ENCODE assay signal across 8 mouse cellular contexts in genomic region chr7:44246984-44247470, GRCm38 (mm10). TPM values are rescaled to one million over a fixed set of nuclear protein-coding genes. Genes with fewer than 3 reads are reported as not detected.
DNase-seq lines count a peak whose midpoint lies in the region; ATAC-seq lines count a peak whose summit lies in the region.

No protein-coding gene starts in this region.

- H3K9me3 ChIP-seq in forebrain, embryonic 16.5 days (ENCODE audit: control insufficient read depth, low read length), result no peaks in the 10 kb centered on the region
- no peaks in the 10 kb centered on the region for H3K9me3 ChIP-seq in kidney, embryonic 14.5 days (ENCODE audit: control insufficient read depth, low read length)
- no peaks in the 10 kb centered on the region for H3K9me3 ChIP-seq in stomach, embryonic 14.5 days (ENCODE audit: control insufficient read depth, low read depth, low read length)

- ATAC-seq in forebrain, embryonic 16.5 days, result peak; percentile 31
- ATAC-seq in kidney, embryonic 14.5 days (ENCODE audit: low FRiP score, low TSS enrichment), result peak; percentile 24
- peak; percentile 22 for ATAC-seq in megakaryocyte, adult 5-6 weeks (ENCODE audit: poor library complexity, severe bottlenecking)
- peak; percentile 14; the same call in 1 of the 2 replicates for ATAC-seq in stomach, embryonic 14.5 days (ENCODE audit: insufficient number of reproducible peaks, insufficient read depth, low FRiP score, low read depth)

- peaks cover 22% of the 10 kb centered on the region for H3K4me1 ChIP-seq in forebrain, embryonic 16.5 days (replicated peaks; ENCODE audit: control insufficient read depth, insufficient read depth, low read length)
- H3K4me1 ChIP-seq in kidney, embryonic 14.5 days (ENCODE audit: control insufficient read depth, insufficient read depth, low read length), result peaks cover 23% of the 10 kb centered on the region
- peaks cover 16% of the 10 kb centered on the region; the same call in 1 of the 2 replicates for H3K4me1 ChIP-seq in stomach, embryonic 14.5 days (ENCODE audit: control insufficient read depth, insufficient read depth, low read length)

- peak overlapping the region; percentile 93 for H3K27ac ChIP-seq in forebrain, embryonic 16.5 days (ENCODE audit: low read length)
- H3K27ac ChIP-seq in kidney, embryonic 14.5 days (ENCODE audit: low read depth, low read length), result peak overlapping the region; percentile 96
- H3K27ac ChIP-seq in stomach, embryonic 14.5 days (ENCODE audit: low read length), result peak overlapping the region; percentile 93

- H3K27me3 ChIP-seq in forebrain, embryonic 16.5 days (replicated peaks; ENCODE audit: control insufficient read depth, insufficient read depth, low read length), result no peaks in the 10 kb centered on the region
- H3K27me3 ChIP-seq in kidney, embryonic 14.5 days (ENCODE audit: control insufficient read depth, insufficient read depth, low read length), result no peaks in the 10 kb centered on the region
- no peaks in the 10 kb centered on the region for H3K27me3 ChIP-seq in stomach, embryonic 14.5 days (ENCODE audit: control insufficient read depth, insufficient read depth, low read length)

- H3K36me3 ChIP-seq in forebrain, embryonic 16.5 days (ENCODE audit: control insufficient read depth, insufficient read depth), result peaks cover 22% of the 10 kb centered on the region
- H3K36me3 ChIP-seq in kidney, embryonic 14.5 days (ENCODE audit: control insufficient read depth, insufficient read depth, low read length), result peaks cover 37% of the 10 kb centered on the region
- H3K36me3 ChIP-seq in stomach, embryonic 14.5 days (ENCODE audit: control insufficient read depth, insufficient read depth, low read length), result peaks cover 32% of the 10 kb centered on the region

- under 1% methylated on average over 23 of the region's 23 CpGs for WGBS in forebrain, embryonic 16.5 days
- WGBS in kidney, embryonic 14.5 days, result under 1% methylated on average over 23 of the region's 23 CpGs
- WGBS in stomach, embryonic 14.5 days, result 0% methylated on average over 22 of the region's 23 CpGs

- peak; percentile 64 for DNase-seq in cerebellum, adult 8-10 months
- no peak for DNase-seq in cerebellum, postnatal 4 days (ENCODE audit: low spot score in 2 of 2)
- peak; percentile 43 for DNase-seq in urinary bladder, postnatal 25 days (ENCODE audit: low spot score)
- DNase-seq in urinary bladder, postnatal 10 days (ENCODE audit: low spot score), result no peak

- H3K4me2 ChIP-seq in forebrain, embryonic 16.5 days (ENCODE audit: low read length), result peak overlapping the region; percentile 88
- peak overlapping the region; percentile 88 for H3K4me2 ChIP-seq in kidney, embryonic 14.5 days (replicated peaks; ENCODE audit: low read depth, low read length)
- peak overlapping the region; percentile 84 for H3K4me2 ChIP-seq in stomach, embryonic 14.5 days (replicated peaks; ENCODE audit: low read depth, low read length)

- peak overlapping the region; percentile 88 for H3K4me3 ChIP-seq in forebrain, embryonic 16.5 days (replicated peaks; ENCODE audit: low read length)
- peak overlapping the region; percentile 96 for H3K4me3 ChIP-seq in kidney, embryonic 14.5 days (ENCODE audit: low read length)
- H3K4me3 ChIP-seq in stomach, embryonic 14.5 days (ENCODE audit: low read depth, low read length), result peak overlapping the region; percentile 77

- H3K9ac ChIP-seq in forebrain, embryonic 16.5 days (replicated peaks; ENCODE audit: low read depth, low read length), result peak overlapping the region; percentile 96
- H3K9ac ChIP-seq in kidney, embryonic 14.5 days (ENCODE audit: low read depth, low read length), result peak overlapping the region; percentile 95
- H3K9ac ChIP-seq in stomach, embryonic 14.5 days (replicated peaks; ENCODE audit: low read depth, low read length), result peak overlapping the region; percentile 87

RNA-seq across cellular contexts. Expression of gene 2410002F23Rik, which starts 0.5 kb away (rescaled TPM):
- polyA plus RNA-seq in forebrain, embryonic 16.5 days (2015; fragmentation: Nextera tagmentation; extraction: Ambion mirVana), result 240 and 264 TPM in 2 replicates
- polyA plus RNA-seq in kidney, embryonic 14.5 days (2014; fragmentation: Nextera tagmentation; extraction: Ambion mirVana), result 119 and 143 TPM in 2 replicates
- 19.9 and 20.8 TPM in 2 replicates for total RNA-seq in megakaryocyte, adult 5-6 weeks (2015)
- 17.2 and 23.0 TPM in 2 replicates for total RNA-seq in megakaryocyte, adult 5-6 weeks (2017)
- 123 and 143 TPM in 2 replicates for polyA plus RNA-seq in stomach, embryonic 14.5 days (2014; fragmentation: Nextera tagmentation; extraction: Ambion mirVana)

RNA-seq across cellular contexts. Expression of gene 1700028J19Rik, which starts 0.5 kb away (rescaled TPM):
- 1.1 and 1.4 TPM in 2 replicates for polyA plus RNA-seq in forebrain, embryonic 16.5 days (2015; fragmentation: Nextera tagmentation; extraction: Ambion mirVana)
- 1.3 and 1.6 TPM in 2 replicates for polyA plus RNA-seq in kidney, embryonic 14.5 days (2014; fragmentation: Nextera tagmentation; extraction: Ambion mirVana)
- 3.0 and 3.1 TPM in 2 replicates for total RNA-seq in megakaryocyte, adult 5-6 weeks (2015)
- total RNA-seq in megakaryocyte, adult 5-6 weeks (2017), result 0.62 and 0.94 TPM in 2 replicates
- 1.5 and 1.6 TPM in 2 replicates for polyA plus RNA-seq in stomach, embryonic 14.5 days (2014; fragmentation: Nextera tagmentation; extraction: Ambion mirVana)

RNA-seq across cellular contexts. Expression of gene Acp4, which starts 10.2 kb away (rescaled TPM):
- polyA plus RNA-seq in forebrain, embryonic 16.5 days (2015; fragmentation: Nextera tagmentation; extraction: Ambion mirVana), result not detected in 2 replicates
- polyA plus RNA-seq in kidney, embryonic 14.5 days (2014; fragmentation: Nextera tagmentation; extraction: Ambion mirVana), result not detected in 2 replicates
- not detected in 2 replicates for total RNA-seq in megakaryocyte, adult 5-6 weeks (2015)
- not detected in 2 replicates for total RNA-seq in megakaryocyte, adult 5-6 weeks (2017)
- 0.15 TPM in 1 of 2 replicates, not detected in the other for polyA plus RNA-seq in stomach, embryonic 14.5 days (2014; fragmentation: Nextera tagmentation; extraction: Ambion mirVana)

RNA-seq across cellular contexts. Expression of gene Gm36864, which starts 11.1 kb away (rescaled TPM):
- not detected in 2 replicates for polyA plus RNA-seq in forebrain, embryonic 16.5 days (2015; fragmentation: Nextera tagmentation; extraction: Ambion mirVana)
- not detected in 2 replicates for polyA plus RNA-seq in kidney, embryonic 14.5 days (2014; fragmentation: Nextera tagmentation; extraction: Ambion mirVana)
- total RNA-seq in megakaryocyte, adult 5-6 weeks (2015), result not detected in 2 replicates
- not detected in 2 replicates for total RNA-seq in megakaryocyte, adult 5-6 weeks (2017)
- not detected in 2 replicates for polyA plus RNA-seq in stomach, embryonic 14.5 days (2014; fragmentation: Nextera tagmentation; extraction: Ambion mirVana)

RNA-seq across cellular contexts. Expression of gene Gm15517, which starts 14.2 kb away (rescaled TPM):
- polyA plus RNA-seq in forebrain, embryonic 16.5 days (2015; fragmentation: Nextera tagmentation; extraction: Ambion mirVana), result not detected in 2 replicates
- polyA plus RNA-seq in kidney, embryonic 14.5 days (2014; fragmentation: Nextera tagmentation; extraction: Ambion mirVana), result not detected in 2 replicates
- total RNA-seq in megakaryocyte, adult 5-6 weeks (2015), result not detected in 2 replicates
- not detected in 2 replicates for total RNA-seq in megakaryocyte, adult 5-6 weeks (2017)
- not detected in 2 replicates for polyA plus RNA-seq in stomach, embryonic 14.5 days (2014; fragmentation: Nextera tagmentation; extraction: Ambion mirVana)

Comparison
In these comparisons a context has a peak if more than half of its experiments do, and no peak if none do; other contexts are left out.
1. DNase-seq: peak in cerebellum, adult 8-10 months (single experiment) and urinary bladder, postnatal 25 days (single experiment); none in cerebellum, postnatal 4 days (0 of 2) and urinary bladder, postnatal 10 days (single experiment).
2. Peak in every context shown above with its lines, with median percentiles within 50 percentile points of each other: ATAC-seq, H3K27ac ChIP-seq, H3K4me2 ChIP-seq, H3K4me3 ChIP-seq and H3K9ac ChIP-seq.